Mouse (Mus musculus) heart, adult 2 months (tissue): ENCODE data around the gene Arhgef28.

Experiments used
- CTCF ChIP-seq: fragments of 200-600 bp; IDR thresholded peaks from 2 replicates; pipeline ENCODE4 v1.8.1; 2022; ENCODE audit warnings: antibody characterized with exemption, mild to moderate bottlenecking, moderate library complexity
- POLR2A ChIP-seq: fragments of 200-500 bp; IDR thresholded peaks from 2 replicates; pipeline ENCODE4 v1.6.1; 2011; ENCODE audit warnings: mild to moderate bottlenecking, low read depth, low read length, control low read depth; ENCODE audit not compliant: insufficient read depth

GRCm38 (mm10) chr13:98077216-98077615, 129.0 kb downstream of the Arhgef28 start:
- no peak for TF ChIP-seq CTCF
- no peak for TF ChIP-seq POLR2A
